Mouse (Mus musculus): ENCODE results near the gene Cntd1.
"Not testable (repeated sequence)": the region's sequence is repeated elsewhere in the genome, so short reads cannot be mapped to it uniquely, and the experiment has no call there.

Cntd1 gene

GRCm38 (mm10) chr11:101283805-101284204 lies 5.0 kb downstream of the Cntd1 start:
- no peak for DNase-seq (ENCODE audit: low read depth, low spot score)

- no peak for DNase-seq (ENCODE audit: low read depth, low spot score)
Observed at GRCm38 (mm10) chr11:101287306-101287705, 8.5 kb downstream of the Cntd1 start.

GRCm38 (mm10) chr11:101291231-101291630 lies 12.4 kb downstream of the Cntd1 start:
- no peak for DNase-seq (ENCODE audit: low read depth, low spot score)

GRCm38 (mm10) chr11:101295191-101295590 lies 16.4 kb downstream of the Cntd1 start:
- DNase-seq (ENCODE audit: low read depth, low spot score): no peak

GRCm38 (mm10) chr11:101300881-101301280 lies 22.1 kb downstream of the Cntd1 start:
- no peak for DNase-seq (ENCODE audit: low read depth, low spot score)

- DNase-seq (ENCODE audit: low read depth, low spot score): no peak
Observed at GRCm38 (mm10) chr11:101301299-101302003, 22.6 kb downstream of the Cntd1 start.

GRCm38 (mm10) chr11:101302004-101302798 lies 23.4 kb downstream of the Cntd1 start, which contains the start of gene Becn1:
Gene Becn1, minus strand, starts transcription at chr11:101302286.
- DNase-seq (ENCODE audit: low read depth, low spot score): peak; percentile 96

- no peak for DNase-seq (ENCODE audit: low read depth, low spot score)
Observed at GRCm38 (mm10) chr11:101307744-101308143, 28.9 kb downstream of the Cntd1 start.

- no peak for DNase-seq (ENCODE audit: low read depth, low spot score)
Observed at GRCm38 (mm10) chr11:101311083-101311482, 32.3 kb downstream of the Cntd1 start.

- DNase-seq (ENCODE audit: low read depth, low spot score): no peak
Observed at GRCm38 (mm10) chr11:101312150-101312549, 33.3 kb downstream of the Cntd1 start.

GRCm38 (mm10) chr11:101314567-101314966 lies 35.8 kb downstream of the Cntd1 start:
- DNase-seq (ENCODE audit: low read depth, low spot score): no peak

GRCm38 (mm10) chr11:101315082-101315650 lies 36.4 kb downstream of the Cntd1 start:
- DNase-seq (ENCODE audit: low read depth, low spot score): no peak

- DNase-seq (ENCODE audit: low read depth, low spot score): peak; percentile 90
Observed at GRCm38 (mm10) chr11:101315665-101316500, 37.1 kb downstream of the Cntd1 start, which contains the start of gene Psme3. Gene Psme3, plus strand, starts transcription at chr11:101316213.

GRCm38 (mm10) chr11:101316501-101316917 lies 37.7 kb downstream of the Cntd1 start:
- DNase-seq (ENCODE audit: low read depth, low spot score): no peak

- DNase-seq (ENCODE audit: low read depth, low spot score): peak; percentile 62
Observed at GRCm38 (mm10) chr11:101323609-101324008, 44.8 kb downstream of the Cntd1 start.

- DNase-seq (ENCODE audit: low read depth, low spot score): no peak
Observed at GRCm38 (mm10) chr11:101324763-101325162, 46.0 kb downstream of the Cntd1 start, which contains the start of gene Aoc2. Gene Aoc2, plus strand, starts transcription at chr11:101325063.

GRCm38 (mm10) chr11:101325201-101325600 lies 46.4 kb downstream of the Cntd1 start:
- DNase-seq (ENCODE audit: low read depth, low spot score): not testable (repeated sequence)

- DNase-seq (ENCODE audit: low read depth, low spot score): no peak
Observed at GRCm38 (mm10) chr11:101326147-101326546, 47.3 kb downstream of the Cntd1 start.

- no peak for DNase-seq (ENCODE audit: low read depth, low spot score)
Observed at GRCm38 (mm10) chr11:101327311-101327710, 48.5 kb downstream of the Cntd1 start.

GRCm38 (mm10) chr11:101328941-101329635 lies 50.3 kb downstream of the Cntd1 start:
- no peak for DNase-seq (ENCODE audit: low read depth, low spot score)

All from forelimb bud, embryonic 11.5 days (tissue).